Mouse (Mus musculus) heart, adult 2 months (tissue): ENCODE data around the gene Gm48551. TPM values are rescaled to one million over a fixed set of nuclear protein-coding genes. Genes with fewer than 3 reads are reported as not detected.
A peak's percentile ranks its signal among the peaks of the same experiment; 100 is the strongest.

Experiments used
- DNase-seq, 2 experiments: peaks; one replicate each; pipeline ENCODE4 v3.0.0; 2021
- H3K27ac ChIP-seq: fragments of 200-600 bp; 2 replicates; pipeline ENCODE4 v1.8.1; 2022
- H3K27me3 ChIP-seq: fragments of 200-500 bp; 2 replicates; pipeline ENCODE4 v1.6.1; 2012; ENCODE audit warnings: mild to moderate bottlenecking, low read length, inconsistent platforms, mixed read lengths; ENCODE audit not compliant: control insufficient read depth, insufficient read depth
- H3K36me3 ChIP-seq: fragments of 200-500 bp; 2 replicates; pipeline ENCODE4 v1.6.1; 2012; ENCODE audit warnings: low read length, inconsistent platforms; ENCODE audit not compliant: control insufficient read depth, insufficient read depth
- H3K4me1 ChIP-seq: fragments of 200-500 bp; 2 replicates; pipeline ENCODE4 v1.6.1; 2011; ENCODE audit warnings: low read length; ENCODE audit not compliant: control insufficient read depth, insufficient read depth
- H3K4me3 ChIP-seq: fragments of 200-600 bp; 2 replicates; pipeline ENCODE4 v1.8.1; 2022
- H3K79me2 ChIP-seq: fragments of 200-500 bp; replicated peaks from 2 replicates; pipeline ENCODE4 v1.6.1; 2012; ENCODE audit warnings: mild to moderate bottlenecking, inconsistent platforms, low read length, moderate library complexity, mixed read lengths; ENCODE audit not compliant: control insufficient read depth, insufficient read depth
- H3K9ac ChIP-seq: fragments of 200-500 bp; 2 replicates; pipeline ENCODE4 v1.6.1; 2012; ENCODE audit warnings: low read depth, mild to moderate bottlenecking, control low read depth, inconsistent platforms, low read length, mixed read lengths
- CTCF ChIP-seq: fragments of 200-600 bp; IDR thresholded peaks from 2 replicates; pipeline ENCODE4 v1.8.1; 2022; ENCODE audit warnings: antibody characterized with exemption, mild to moderate bottlenecking, moderate library complexity
- EP300 ChIP-seq: fragments of 200-500 bp; IDR thresholded peaks from 2 replicates; pipeline ENCODE4 v1.6.1; 2011; ENCODE audit warnings: low read depth, low read length, control low read depth; ENCODE audit not compliant: insufficient read depth
- POLR2A ChIP-seq: fragments of 200-500 bp; IDR thresholded peaks from 2 replicates; pipeline ENCODE4 v1.6.1; 2011; ENCODE audit warnings: mild to moderate bottlenecking, low read depth, low read length, control low read depth; ENCODE audit not compliant: insufficient read depth
- WGBS: fragments of 180-500 bp; shearing (Covaris S2); methylation state at CpG from one replicate; pipeline ENCODE4 v1.1.7; 2018; 5-methylcytosine and 5-hydroxymethylcytosine counted together
- intact Hi-C: fragments of 180-260 bp; cut with DNase I; formaldehyde crosslinking; loops from one replicate; pipeline ENCODE4 v1.15.1; 2025
- polyA plus RNA-seq: library from polyadenylated mRNA; depleted of rRNA; stranded (reverse); fragments of >200 nt; gene quantifications from 2 replicates; pipeline ENCODE4 v1.2.3, GENCODE M21; 2012
- total RNA-seq, 2 experiments: library from RNA; stranded (reverse); gene quantifications; 2 replicates each; pipeline ENCODE4 v1.2.3; 2021

Gene Gm48551
- total and polyA plus RNA-seq, 3 experiments = 0.73 to 2.1 (median 1.9) TPM

GRCm38 (mm10) chr10:81349146-81349545 is 35.1 kb upstream of the Gm48551 start:
- intact Hi-C loops = no loop called here
- peak; percentile 52 for DNase-seq
- Histone ChIP-seq H3K4me3 (peak overlapping the region; percentile 97), H3K36me3 (no peaks in the 10 kb centered on the region), H3K27ac (peak overlapping the region; percentile 96), H3K27me3 (no peaks in the 10 kb centered on the region), H3K9ac (peak overlapping the region; percentile 99; the same call in 1 of the 2 replicates), H3K79me2 (no peaks in the 10 kb centered on the region), H3K4me1 (peaks cover 8% of the 10 kb centered on the region)
- WGBS = 17% methylated on average over 12 of the region's 12 CpGs
- TF ChIP-seq EP300 (no peak), CTCF (no peak), POLR2A (no peak)

- Histone ChIP-seq H3K79me2 (no peaks in the 10 kb centered on the region), H3K27me3 (no peaks in the 10 kb centered on the region), H3K27ac (peak overlapping the region; percentile 96), H3K9ac (peak overlapping the region; percentile 99), H3K4me1 (peaks cover 3% of the 10 kb centered on the region; the same call in 1 of the 2 replicates), H3K36me3 (no peaks in the 10 kb centered on the region), H3K4me3 (peak overlapping the region; percentile 97)
- TF ChIP-seq POLR2A (no peak), EP300 (no peak), CTCF (no peak)
- intact Hi-C loops = loop anchor here (2.0 kb wide), 2 partner anchors 27 to 29 kb away; partner anchors contain the start of gene Cactin
- under 1% methylated on average over 29 of the region's 29 CpGs for WGBS
- DNase-seq = no peak
These were observed 34.3 kb upstream of the Gm48551 start for GRCm38 (mm10) chr10:81349961-81350350.

GRCm38 (mm10) chr10:81350351-81351063 is 33.8 kb upstream of the Gm48551 start, which contains the start of gene Hmg20b:
Hmg20b (minus strand) TSS chr10:81350480.
- no peaks in the 10 kb centered on the region for H3K36me3 ChIP-seq
- peak within 1 kb of the TSS; percentile 96 for H3K27ac ChIP-seq
- H3K79me2 ChIP-seq = no peaks in the 10 kb centered on the region
- DNase-seq = peak; percentile 98 to 100
- peak; percentile 90 for TF ChIP-seq CTCF
- TF ChIP-seq EP300 = peak; percentile 69; the same call in 1 of the 2 replicates
- TF ChIP-seq POLR2A = 0 out of 2 replicates have a peak, but pooled peaks have one; percentile 52
- intact Hi-C loops = loop anchor here (2.0 kb wide), 2 partner anchors 26 to 30 kb away; partner anchors contain the start of gene Cactin
- H3K4me1 ChIP-seq = peaks cover 3% of the 10 kb centered on the region; the same call in 1 of the 2 replicates
- H3K9ac ChIP-seq = peak within 1 kb of the TSS; percentile 99
- H3K27me3 ChIP-seq = no peaks in the 10 kb centered on the region
- peak within 1 kb of the TSS; percentile 97 for H3K4me3 ChIP-seq
- WGBS = under 1% methylated on average over 54 of the region's 54 CpGs

- no peak for TF ChIP-seq EP300
- TF ChIP-seq CTCF = no peak
- no peak for TF ChIP-seq POLR2A
- Histone ChIP-seq H3K4me1 (peaks cover 5% of the 10 kb centered on the region; the same call in 1 of the 2 replicates), H3K9ac (no peak overlapping the region), H3K27ac (no peak overlapping the region), H3K27me3 (no peaks in the 10 kb centered on the region), H3K79me2 (no peaks in the 10 kb centered on the region), H3K36me3 (no peaks in the 10 kb centered on the region), H3K4me3 (no peak overlapping the region)
- no peak for DNase-seq
- WGBS = 30% methylated on average over 9 of the region's 9 CpGs
- intact Hi-C loops = loop anchor here (2.0 kb wide), 2 partner anchors 25 to 31 kb away; partner anchors contain the start of gene Cactin
These were observed 32.5 kb upstream of the Gm48551 start for GRCm38 (mm10) chr10:81351678-81352291.

GRCm38 (mm10) chr10:81354738-81355477 is 29.4 kb upstream of the Gm48551 start:
- H3K79me2 ChIP-seq = no peaks in the 10 kb centered on the region
- WGBS = 66% methylated on average over 9 of the region's 9 CpGs
- peaks cover 6% of the 10 kb centered on the region for H3K4me1 ChIP-seq
- TF ChIP-seq EP300 = no peak
- TF ChIP-seq CTCF = no peak
- no peak for TF ChIP-seq POLR2A
- H3K4me3 ChIP-seq = no peak overlapping the region
- no peak overlapping the region for H3K9ac ChIP-seq
- H3K27ac ChIP-seq = no peak overlapping the region
- intact Hi-C loops = no loop called here
- no peaks in the 10 kb centered on the region for H3K36me3 ChIP-seq
- no peak for DNase-seq
- H3K27me3 ChIP-seq = no peaks in the 10 kb centered on the region
